Mouse (Mus musculus) monocyte, adult 5-6 weeks (primary cell): ENCODE results near the gene Tmem246. TPM values are rescaled to one million over a fixed set of nuclear protein-coding genes. Genes with fewer than 3 reads are reported as not detected.

ENCODE experiments used
- ATAC-seq: fragments of 153-309, 156-312 bp; replicated peaks from 2 replicates; pipeline ENCODE4 v1.8.0; 2017; ENCODE audit warnings: mild to moderate bottlenecking; ENCODE audit not compliant: low TSS enrichment, insufficient number of reproducible peaks, severe bottlenecking, poor library complexity, low FRiP score
- total RNA-seq: library from RNA; stranded (forward); fragments of 200-1000, 200-491, 200-594 nt; gene quantifications from 3 replicates; pipeline ENCODE4 v1.2.3, GENCODE M21; 2017

Gene Tmem246
- total RNA-seq, 1 experiment from 2014 or later: not detected

DNA sequence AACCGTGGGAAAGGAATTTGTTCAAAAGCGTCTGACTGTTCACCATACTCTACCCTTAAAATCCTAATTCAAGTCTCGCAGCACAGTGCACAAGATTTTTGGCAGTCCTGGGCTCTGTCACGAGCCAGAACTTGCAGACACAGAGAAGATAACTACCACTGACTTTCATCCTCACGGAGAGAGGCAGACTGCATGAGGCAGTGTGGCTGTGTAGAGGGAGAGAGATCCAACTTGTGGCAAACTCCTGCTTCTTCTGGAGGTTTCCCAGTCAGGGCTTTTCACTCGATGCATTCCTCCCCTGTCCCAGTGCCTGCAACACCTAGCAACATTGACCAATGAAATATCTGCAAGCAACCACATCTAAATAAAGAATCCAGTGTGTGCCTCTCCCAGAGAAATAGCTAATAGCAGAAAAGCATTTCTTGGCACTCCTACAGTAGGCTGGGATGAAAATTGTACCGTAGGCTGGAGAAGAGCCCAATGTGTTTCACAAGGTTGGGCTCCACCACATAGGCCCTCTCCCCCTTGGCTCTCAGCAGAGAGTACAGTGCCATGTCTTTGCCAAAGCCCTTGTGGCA, 12.1 kb downstream of the Tmem246 start:
- ATAC-seq: no peak

DNA sequence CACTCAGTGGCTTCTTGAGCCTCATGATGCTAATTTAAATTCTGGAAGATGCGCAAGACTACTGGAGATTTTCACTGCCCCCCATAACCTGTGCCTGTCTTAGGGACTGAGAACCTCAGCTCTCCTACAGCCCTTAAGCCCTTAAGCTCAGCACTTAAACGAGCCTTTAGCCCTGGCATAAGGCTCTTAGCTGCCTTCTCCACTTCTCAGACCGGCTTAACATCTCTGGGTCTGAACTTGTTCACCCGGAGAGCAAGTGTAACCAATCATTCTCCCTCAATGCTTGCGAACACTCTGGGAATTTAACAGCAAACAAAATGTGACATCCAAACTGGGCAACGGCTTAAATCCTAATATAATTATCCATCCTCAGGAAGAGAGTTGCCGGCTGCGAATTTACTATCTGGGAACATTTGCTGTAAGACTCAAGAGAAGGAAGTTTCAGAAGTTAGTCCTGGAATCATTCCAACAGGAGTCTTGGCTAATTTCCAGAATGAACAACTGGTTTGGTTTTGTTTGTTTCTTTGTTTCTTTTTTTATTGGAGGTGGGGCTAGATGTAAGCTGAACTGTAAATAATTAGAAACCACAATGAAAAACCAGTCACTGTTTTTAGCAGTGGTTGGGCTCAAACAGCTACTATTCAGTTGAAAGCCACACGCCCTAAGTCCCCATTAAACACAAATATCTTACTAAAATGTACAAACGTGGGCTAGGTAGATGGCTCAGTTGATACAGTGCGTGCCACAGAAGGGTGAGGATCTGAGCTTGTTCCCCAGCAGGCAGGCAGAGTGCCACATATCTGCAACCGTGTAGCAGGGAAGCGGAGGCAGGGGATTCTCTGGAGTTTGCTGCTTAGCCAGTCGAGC, 13.5 kb downstream of the Tmem246 start:
- ATAC-seq: no peak

DNA sequence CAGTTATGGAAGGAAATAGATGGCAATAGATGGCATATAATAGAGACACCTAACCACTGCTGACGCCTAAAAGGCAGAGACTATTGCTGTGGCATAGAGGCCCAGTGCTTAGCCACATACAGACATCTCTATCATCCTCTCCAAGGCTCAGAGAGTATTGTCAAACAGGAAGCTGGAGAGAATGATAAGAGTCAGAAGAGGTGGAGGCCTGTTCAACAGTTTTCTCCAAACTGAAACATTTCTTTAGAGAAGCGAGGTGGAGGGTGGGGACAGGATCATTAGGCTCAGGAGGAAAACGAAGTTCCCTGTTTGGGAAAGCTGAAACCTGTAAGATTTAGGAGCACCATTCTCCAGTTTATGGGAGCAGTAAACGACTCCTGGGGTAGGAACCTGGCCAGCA, 16.4 kb downstream of the Tmem246 start:
- ATAC-seq: no peak

DNA sequence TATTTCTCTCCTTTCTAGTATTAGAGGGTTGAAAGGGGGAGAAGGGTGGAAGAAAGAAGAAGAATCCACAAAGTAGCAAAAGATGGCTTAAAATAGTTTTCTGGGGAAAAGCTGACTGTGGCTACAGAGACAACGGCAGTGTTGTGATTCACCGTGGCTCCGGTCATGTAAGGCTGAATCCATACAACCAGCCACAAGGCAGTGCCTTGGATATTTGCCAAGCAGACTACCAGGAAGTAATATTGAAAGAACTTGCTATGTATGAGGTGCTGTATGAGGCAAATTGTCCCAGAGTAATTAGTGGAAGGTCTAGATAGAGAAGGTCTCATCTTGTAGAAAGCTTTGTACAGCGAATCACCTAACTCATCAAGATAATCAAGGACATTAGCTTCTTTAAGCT, 25.5 kb downstream of the Tmem246 start:
- ATAC-seq: no peak

DNA sequence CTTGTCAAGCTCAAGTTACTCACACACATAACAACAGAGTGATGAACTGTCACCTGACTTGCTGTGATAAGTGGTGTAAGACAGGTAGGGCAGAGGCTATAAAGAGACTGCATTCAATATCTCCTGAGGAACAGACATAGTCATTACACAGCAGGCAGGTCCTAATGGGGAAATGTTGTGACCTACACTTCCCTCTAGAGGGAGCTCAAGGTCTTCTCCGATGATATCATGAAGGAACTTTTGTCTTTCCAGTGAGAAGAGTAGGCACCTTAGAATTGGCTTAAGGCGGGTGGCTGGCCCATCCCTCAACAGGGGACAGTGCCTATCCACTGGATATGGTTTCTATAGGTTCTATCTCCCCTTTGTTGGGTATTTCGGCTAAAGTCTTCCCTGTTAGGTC, 30.1 kb downstream of the Tmem246 start:
- ATAC-seq: peak; percentile 83

DNA sequence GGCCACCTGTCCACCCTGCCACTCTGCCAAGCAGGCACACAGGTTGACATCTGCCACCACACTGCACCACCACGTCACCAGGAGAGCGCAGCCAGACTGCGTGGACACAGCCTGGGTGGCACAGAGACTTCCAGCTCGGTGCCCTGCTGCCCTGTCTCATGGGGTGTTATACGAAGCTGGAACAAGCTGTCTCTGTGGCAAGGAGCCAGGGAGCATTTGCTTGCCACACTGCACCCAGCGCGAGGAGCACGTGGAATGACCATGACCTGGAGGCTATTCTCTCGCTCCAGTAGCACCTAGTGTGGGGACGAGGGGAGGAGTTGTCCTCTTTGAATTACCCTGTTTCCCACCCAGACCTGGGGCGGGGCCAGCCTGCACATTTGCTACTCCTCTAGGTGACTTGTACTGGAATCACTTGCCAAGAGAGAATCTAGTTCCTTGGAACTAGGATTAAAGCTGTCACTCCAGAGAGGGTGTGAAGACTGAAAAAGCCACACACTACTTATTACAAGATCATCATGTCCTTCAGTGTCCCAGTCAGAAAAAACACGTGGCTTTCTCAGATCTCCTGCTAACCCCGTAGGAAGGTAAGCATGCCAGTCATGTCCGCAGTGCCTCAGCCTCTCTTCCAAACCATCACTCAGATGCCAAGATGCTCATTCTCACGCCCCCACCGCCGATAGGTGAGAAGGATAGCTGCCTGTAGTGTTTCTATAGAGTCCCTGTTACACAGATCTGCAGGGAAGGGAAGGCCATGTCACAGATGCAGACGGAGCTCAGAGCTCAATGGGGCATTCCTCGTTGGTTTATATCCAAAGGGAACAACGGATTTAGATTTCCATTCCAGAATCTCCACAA, 37.5 kb downstream of the Tmem246 start:
- 0 out of 2 replicates have a peak, but pooled peaks have one; percentile 13 for ATAC-seq

DNA sequence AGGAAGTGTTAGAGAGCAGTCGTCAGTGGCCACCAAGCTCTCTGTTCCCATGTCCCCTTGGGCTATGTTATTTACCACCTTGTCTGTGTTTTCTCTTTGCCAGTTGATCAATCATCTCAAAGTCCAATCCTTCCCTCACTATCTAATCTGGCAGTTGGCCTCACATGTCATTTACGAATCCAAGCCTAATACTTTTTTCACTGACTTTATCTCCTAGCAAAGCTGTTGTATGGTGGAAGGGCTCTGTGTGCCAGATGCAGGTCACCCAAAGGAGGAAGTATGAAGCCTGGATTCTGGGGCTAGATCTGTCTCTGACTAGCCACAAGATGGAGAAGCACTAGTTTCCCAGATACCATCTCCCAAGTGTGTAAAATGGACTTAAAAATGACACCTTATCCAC, 39.5 kb downstream of the Tmem246 start:
- no peak for ATAC-seq

DNA sequence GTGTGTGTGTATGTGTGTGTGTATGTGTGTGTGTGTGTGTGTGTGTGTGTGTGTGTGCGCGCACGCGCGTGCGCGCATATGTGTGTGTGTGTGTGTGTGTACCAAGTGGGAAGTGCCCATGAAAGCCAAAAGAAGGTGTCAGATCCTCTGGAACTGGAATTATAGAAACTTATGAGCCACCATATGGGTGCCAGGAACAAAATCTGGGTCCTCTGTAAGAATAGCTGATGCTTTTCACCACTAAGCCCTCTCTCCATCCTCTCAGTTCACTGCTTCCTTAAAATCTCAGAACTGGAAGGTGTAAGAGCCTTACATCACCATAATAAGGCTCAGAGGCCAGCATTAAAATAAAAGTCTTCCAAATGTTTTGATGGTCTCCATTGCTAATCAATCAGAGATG, 40.3 kb downstream of the Tmem246 start:
- no peak for ATAC-seq

DNA sequence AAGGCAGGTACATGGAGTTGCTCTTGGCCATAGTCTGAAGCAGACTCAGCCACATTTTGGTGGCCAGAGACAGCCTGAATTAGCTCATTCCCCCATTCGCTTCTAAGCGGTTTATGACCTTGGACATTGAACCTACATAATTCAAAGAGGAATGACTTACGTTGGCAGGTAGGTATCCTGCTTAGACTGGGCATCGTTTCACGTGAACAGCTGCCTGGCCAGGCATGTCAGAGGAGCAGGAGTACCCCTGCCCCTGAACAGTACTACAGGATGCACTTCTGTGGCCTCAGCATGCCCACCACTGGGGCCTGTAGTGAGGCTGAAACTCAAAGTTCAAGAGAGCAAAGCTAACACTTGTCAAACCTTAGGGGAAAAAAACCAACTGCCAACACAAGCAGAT, 44.3 kb downstream of the Tmem246 start:
- ATAC-seq: no peak

DNA sequence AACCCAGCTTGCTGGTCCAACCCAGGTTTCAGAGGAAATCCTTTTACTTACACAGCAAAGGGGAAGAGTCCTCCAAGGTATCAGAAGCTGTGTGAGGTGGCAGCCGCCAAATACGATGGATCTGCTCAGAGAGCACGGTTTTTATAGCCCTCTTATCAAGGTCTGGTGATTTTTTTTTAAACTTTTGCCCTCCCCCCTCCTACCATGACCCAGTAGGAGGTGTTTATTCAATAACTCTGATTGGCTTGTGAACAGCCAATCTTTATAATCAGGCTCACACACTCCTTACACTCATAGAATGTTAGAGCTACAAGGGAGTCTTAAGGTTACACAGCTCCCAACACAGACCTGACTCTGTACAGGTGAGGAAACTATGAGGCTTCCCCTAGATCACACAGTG, 48.3 kb downstream of the Tmem246 start, which contains the start of gene Aldob:
Gene Aldob, minus strand, starts transcription at position 164 of the 400 bp plus-strand sequence.
- no peak for ATAC-seq

DNA sequence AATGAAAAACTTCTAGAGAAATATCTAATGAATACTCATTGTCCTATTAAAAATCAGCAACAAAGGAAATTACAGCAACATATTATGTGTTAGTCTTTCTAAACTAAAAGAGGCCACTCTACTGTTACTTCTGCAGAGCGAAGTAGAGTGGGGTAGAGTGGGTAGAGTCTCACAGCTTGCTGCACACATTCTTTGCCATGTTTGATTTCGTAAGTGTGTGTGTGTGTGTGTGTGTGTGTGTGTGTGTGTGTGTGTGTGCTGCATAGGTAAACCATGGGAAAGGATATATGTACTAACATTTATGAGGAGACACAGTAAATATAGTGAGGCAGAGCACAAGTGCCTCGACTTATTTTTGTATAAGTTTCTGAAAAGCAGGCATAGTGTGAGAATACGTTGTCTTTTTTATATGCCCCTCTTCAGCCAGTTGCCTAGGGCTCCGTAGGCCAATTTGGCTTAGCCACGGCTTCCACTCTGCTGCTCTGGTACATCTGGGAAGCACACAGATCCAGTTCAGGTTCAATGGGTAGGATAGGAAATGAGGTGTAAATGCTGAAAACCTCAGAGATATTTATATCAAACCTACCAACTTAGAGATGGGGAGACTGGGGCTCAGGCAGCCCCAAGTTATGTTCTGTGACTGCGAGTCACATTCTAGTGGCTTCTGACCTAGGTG, 50.0 kb downstream of the Tmem246 start:
- ATAC-seq: no peak

DNA sequence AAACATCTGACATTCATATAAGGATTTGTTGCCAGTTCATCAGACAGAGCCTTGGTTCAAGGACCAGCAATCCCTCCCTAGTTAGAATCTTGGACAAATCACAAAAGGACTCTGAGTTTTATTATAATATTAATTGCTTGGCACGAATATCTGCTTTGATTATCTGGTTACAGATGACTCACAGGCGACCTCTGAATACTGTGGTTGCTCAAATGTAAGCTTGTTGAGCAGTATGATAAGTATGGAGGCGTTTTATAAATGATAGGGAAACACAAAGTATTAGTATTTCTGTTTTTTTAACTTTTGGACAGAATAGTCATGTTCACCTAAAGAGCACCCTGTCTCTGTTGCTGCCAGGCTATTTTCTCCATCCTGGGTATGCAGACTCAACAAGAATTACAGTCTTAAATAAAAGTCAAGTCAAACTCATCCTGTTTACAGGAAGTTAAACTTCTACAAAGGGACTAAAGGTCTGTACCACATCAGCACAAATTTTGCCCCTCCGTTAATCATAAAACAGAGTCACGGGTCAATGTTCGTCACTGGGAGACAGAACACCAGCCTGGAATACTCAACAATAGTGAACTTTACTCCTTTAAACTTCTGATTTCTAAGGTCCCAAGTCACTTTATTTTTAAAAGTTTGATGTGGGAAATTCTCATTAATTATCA, 50.7 kb downstream of the Tmem246 start:
- no peak for ATAC-seq

DNA sequence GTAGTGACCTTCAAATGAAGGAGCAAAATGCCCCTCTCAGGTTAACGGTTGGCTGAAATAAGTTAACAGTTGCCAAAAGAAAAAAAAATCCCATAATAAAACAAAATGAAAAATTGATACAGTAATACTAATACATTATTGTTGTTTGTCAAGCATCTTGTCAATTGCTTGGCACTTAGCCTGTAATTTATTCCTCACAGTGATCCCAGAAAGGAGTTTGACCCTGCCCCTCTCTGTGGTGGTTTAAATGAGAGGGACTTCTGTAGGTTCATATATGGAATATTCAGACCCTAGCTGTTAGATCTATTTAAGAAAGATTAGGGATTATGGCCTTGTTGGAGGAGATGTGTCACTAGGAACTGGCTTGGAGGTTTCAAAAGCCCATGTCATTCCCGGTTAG, 51.6 kb downstream of the Tmem246 start:
- ATAC-seq: no peak

DNA sequence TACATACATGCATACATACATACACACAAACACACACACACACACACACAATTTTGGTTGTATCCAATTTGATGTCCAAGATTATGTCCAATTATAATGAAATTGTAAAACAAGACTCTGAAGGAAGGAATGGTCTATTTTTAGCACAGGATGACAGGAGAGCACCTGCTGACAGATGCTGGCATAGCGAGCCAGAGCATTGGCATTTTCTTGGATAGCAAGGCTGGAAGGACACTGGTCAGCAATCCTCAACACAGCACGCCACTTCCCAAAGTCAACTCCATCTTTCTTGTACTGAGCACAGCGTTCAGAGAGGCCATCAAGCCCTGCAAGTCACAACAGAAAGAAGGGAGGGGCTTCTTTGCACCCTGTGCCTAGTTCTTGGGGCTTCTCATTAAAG, 56.7 kb downstream of the Tmem246 start:
- ATAC-seq: no peak

DNA sequence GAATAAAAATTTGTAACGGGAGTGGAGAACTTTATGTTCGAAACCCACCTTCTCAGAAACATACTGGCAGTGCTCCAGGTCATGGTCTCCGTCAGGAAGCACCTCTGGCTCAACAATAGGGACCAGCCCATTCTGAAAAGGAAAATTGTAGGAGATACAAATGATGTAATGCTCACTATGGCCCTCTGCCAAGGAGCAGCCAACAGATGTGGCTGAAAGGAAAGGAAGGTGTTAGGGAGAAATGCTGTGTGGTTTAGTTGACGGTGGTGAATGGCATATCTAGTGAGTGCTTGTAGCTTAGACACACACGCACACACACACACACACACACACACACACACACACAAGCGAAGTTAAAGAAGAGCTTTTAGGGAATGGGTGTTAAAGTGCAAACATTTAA, 58.0 kb downstream of the Tmem246 start:
- no peak for ATAC-seq

DNA sequence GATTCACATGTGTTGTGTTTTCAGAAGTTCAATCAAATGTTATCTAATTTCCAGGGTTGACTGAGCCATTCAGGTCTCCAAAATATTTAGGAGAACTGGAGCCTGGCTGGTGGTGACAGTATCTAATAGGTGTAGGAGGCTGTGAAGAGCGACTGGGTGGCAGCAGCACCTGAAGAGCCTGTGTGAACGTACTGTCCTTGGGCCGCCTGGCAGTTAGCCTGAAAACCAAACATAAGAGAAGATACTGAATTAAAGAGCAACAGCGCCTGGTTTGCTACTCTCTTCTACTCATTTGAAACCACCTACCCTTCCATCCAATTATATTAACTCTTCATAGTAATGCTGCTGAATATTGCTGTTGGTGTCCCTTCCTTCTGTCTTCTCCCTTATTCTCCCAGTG, 61.0 kb downstream of the Tmem246 start:
- no peak for ATAC-seq

DNA sequence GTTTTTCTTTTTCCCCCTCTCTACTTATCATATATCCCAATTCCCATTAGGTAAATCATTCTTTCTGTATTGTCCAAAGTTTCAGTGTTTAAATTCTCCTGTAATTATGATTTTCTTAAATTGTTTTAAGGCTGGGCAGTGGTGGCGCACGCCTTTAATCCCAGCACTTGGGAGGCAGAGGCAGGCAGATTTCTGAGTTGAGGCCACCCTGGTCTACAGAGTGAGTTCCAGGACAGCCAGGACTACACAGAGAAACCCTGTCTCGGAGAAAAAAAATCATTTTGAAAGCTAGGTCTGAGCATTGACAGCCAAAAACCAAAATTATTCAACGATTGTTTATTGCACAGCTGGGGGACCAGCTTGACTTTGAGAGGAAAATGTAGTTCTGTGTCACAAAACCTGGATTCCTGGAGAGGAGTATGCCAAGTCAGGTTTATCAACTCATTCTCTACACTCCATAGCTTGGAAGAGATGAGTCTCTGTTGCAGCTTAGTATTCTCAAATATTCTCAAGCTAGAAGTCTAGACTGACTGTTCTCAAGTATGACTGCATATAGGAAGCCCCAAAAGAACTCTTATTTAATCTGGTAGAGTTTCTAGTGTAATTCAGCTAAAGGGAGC, 61.9 kb downstream of the Tmem246 start:
- ATAC-seq: no peak

DNA sequence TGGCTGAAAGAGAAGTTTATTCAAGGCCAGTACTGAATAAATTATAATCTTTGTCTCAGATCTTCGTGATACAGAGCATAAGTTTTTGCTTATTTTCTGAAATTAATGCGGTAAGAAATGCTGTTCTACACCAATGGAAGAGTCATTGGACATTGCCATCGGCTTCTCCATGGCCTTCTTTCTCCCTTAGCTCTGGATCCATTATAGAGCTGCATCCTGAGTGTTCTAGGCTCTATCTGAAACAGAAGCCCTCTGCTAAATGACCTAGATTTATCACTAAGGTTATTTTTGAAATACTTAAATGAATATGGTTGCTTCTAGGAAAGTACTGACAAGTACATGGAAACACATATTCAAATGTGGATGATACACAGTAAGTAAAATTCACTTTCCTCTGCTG, 62.6 kb downstream of the Tmem246 start:
- ATAC-seq: no peak
